Mouse (Mus musculus) G1E-ER4 (cell line): ENCODE measurements around the gene Tex21. TPM values are rescaled to one million over a fixed set of nuclear protein-coding genes. Genes with fewer than 3 reads are reported as not detected.

ENCODE experiments used
- GATA1 ChIP-seq: IDR thresholded peaks from one replicate; pipeline ENCODE4 v1.8.0; 2012; ENCODE audit warnings: low read length, inconsistent platforms
- polyA plus RNA-seq: library from polyadenylated mRNA; stranded (reverse); fragments of >175 nt; gene quantifications from 2 replicates; pipeline ENCODE4 v1.2.3, GENCODE M21; 2012

The Tex21 gene
- polyA plus RNA-seq, 1 experiment: 0.06 TPM

GRCm38 (mm10) chr12:76239145-76239838, 7.3 kb downstream of the Tex21 start:
- TF ChIP-seq GATA1: no peak

- no peak for TF ChIP-seq GATA1
Observed at GRCm38 (mm10) chr12:76235253-76235652, 11.3 kb downstream of the Tex21 start.

- TF ChIP-seq GATA1: no peak
Observed at GRCm38 (mm10) chr12:76230644-76231043, 15.9 kb downstream of the Tex21 start.

GRCm38 (mm10) chr12:76216716-76217115, 29.8 kb downstream of the Tex21 start:
- TF ChIP-seq GATA1: no peak

GRCm38 (mm10) chr12:76215121-76215520, 31.4 kb downstream of the Tex21 start:
- no peak for TF ChIP-seq GATA1

- no peak for TF ChIP-seq GATA1
Observed at GRCm38 (mm10) chr12:76209429-76209974, 37.0 kb downstream of the Tex21 start.

GRCm38 (mm10) chr12:76200326-76200725, 46.2 kb downstream of the Tex21 start:
- no peak for TF ChIP-seq GATA1

- no peak for TF ChIP-seq GATA1
Observed at GRCm38 (mm10) chr12:76197071-76197470, 49.5 kb downstream of the Tex21 start.

GRCm38 (mm10) chr12:76196709-76197054, 49.9 kb downstream of the Tex21 start:
- no peak for TF ChIP-seq GATA1

- TF ChIP-seq GATA1: no peak
Observed at GRCm38 (mm10) chr12:76195912-76196708, 50.4 kb downstream of the Tex21 start.

GRCm38 (mm10) chr12:76194526-76194925, 52.0 kb downstream of the Tex21 start:
- TF ChIP-seq GATA1: no peak

GRCm38 (mm10) chr12:76190940-76191339, 55.6 kb downstream of the Tex21 start:
- no peak for TF ChIP-seq GATA1

- no peak for TF ChIP-seq GATA1
Observed at GRCm38 (mm10) chr12:76187849-76188248, 58.7 kb downstream of the Tex21 start.

- no peak for TF ChIP-seq GATA1
Observed at GRCm38 (mm10) chr12:76186473-76186872, 60.1 kb downstream of the Tex21 start.

- no peak for TF ChIP-seq GATA1
Observed at GRCm38 (mm10) chr12:76185167-76185816, 61.3 kb downstream of the Tex21 start.

- TF ChIP-seq GATA1: no peak
Observed at GRCm38 (mm10) chr12:76184271-76184670, 62.3 kb downstream of the Tex21 start.

- TF ChIP-seq GATA1: no peak
Observed at GRCm38 (mm10) chr12:76182831-76183230, 63.7 kb downstream of the Tex21 start.
